Mouse (Mus musculus): ENCODE results near the gene Coro1a.
A peak's percentile ranks its signal among the peaks of the same experiment; 100 is the strongest.
"Not testable (repeated sequence)": the region's sequence is repeated elsewhere in the genome, so short reads cannot be mapped to it uniquely, and the experiment has no call there.

Coro1a gene

DNA sequence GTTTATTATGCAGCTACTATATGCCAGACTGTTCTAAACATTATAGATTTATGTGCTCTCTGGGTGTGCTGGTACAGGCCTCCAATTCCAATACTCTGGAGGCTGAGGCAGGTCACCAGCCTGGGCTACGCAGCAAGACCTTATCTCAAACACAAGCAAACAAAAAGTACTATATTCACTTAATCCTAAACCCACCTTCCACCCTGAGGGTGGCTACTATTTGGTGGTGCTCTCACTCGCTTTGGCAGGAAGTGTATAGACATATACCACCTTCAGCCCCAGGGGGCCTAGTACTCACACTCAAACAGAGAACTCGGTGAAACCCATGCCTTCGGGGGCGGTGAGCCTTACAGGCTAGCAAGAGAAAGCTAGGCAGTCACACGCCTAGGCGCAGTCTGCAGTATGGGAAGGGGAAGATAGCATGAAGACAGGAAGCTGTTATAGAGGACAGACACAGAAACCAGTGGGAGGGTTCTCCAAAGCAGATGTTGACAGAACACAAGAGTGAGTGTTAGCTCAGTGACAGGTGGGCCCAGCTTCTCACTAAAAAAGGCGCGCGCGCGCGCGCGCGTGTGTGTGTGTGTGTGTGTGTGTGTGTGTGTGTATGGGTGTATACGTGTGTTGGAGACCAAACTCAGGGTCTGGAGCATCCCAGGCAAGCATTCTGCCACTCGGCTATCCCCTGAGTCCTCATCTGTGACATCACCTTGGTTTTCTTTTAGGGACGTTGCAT lies at the start of gene Coro1a:
Gene Coro1a (minus strand): TSS at position 346 of the 733 bp plus-strand sequence.
- peak; percentile 88 for DNase-seq

DNA sequence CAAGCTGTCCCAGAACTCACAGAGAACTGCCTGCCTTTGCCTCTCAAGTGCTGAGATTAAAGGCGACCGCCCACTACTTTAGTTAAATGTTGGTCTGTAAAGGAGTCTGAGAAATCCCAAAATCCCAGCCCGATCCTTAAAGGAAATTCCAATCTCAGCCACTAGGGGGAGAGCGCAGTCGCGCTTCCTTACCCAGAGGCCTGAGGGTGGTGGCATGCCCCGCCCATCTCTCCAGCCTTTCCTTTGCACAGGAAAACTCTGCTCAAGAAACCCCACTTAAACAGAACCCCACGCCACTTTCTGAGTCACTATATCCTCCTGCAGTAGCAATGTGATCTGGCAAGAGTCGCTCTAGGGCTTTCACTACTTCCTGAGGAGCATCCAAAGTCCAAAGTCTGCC lies 47.3 kb upstream of the Coro1a start:
- peak; percentile 71 for DNase-seq

GRCm38 (mm10) chr7:126749582-126750343 lies 42.2 kb upstream of the Coro1a start:
- DNase-seq = no peak

- peak; percentile 30 for DNase-seq
Observed at GRCm38 (mm10) chr7:126748824-126749223, 41.2 kb upstream of the Coro1a start.

DNA sequence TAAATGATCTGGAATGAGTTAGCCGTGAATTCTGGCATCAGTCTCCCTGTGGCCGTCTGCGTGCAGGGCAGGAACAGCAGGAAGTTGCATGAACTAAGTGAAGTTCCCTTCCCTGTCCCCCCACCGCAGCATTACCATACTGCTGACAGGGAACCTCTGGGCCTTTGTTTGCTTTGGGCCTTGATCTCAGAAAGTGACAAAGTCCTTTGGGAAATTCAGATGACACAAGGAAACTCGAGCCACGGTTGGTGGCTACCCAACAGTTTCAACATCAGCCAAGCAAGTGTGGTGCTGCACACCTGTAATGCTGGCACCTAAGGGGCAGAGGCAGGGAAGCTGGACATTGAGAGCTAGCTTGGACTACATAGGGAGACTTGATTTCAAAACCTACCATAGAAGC lies 39.2 kb upstream of the Coro1a start:
- peak; percentile 28 for DNase-seq

- no peak for DNase-seq
Observed at GRCm38 (mm10) chr7:126746066-126746465, 38.5 kb upstream of the Coro1a start.

DNA sequence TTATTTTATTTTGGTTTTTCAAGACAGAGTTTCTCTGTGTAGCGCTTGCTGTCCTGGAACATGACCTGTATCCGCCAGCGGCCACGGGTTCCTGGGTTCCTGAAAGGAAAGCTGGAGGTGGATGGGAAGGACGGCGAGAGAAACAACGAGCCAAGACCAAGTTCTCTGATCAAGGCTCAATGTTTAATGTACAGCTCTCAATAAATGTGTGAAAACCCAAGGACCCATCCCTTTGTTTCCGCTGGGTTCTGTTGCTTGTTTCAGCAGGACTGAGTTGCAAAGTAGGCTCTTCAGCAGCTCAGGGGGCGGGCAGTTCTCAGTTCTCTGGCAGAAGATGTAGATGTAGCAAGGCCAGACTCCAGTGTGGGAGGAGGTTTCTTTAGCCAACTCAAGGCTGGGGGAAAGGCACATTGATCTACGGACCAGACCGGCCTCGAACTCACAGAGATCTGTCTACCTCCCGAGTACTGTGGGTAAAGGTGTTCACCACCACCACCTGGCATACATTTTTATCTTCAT lies 34.4 kb upstream of the Coro1a start:
- no peak for DNase-seq

DNA sequence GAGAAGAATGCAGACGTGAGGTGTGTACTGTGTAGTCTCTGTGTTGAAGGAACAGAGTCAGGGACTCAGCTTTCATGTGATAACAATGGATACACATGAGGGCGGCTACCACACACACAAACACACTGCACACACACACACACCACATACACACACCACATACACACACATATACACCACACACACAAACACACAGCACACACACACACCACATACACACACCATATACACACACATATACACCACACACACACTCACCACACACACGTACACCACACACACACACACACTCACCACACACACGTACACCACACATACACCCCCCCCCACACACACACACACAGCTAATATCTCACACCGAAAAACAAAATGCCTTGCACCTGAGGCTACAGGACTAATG lies 33.9 kb upstream of the Coro1a start:
- no peak for DNase-seq

DNA sequence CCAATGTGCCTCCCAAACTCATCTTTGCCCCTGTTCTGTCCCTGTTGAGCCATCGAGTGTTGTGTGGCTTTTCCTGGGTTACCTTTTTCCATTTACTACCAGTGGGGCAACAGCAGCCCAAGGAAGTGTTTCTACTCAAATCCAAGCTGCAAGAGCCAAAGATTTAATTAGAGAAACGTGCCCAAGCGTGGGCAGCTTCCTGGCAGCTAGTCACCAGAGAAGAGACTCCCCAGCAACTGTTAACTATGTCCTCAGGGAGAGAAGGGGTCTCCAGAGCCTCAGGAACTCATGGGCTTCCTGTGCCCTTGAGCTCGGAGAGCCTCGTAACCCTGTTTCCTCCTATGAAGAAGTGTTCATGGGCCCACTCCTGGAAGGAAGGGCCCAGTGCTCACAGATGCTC lies 33.4 kb upstream of the Coro1a start:
- no peak for DNase-seq

- no peak for DNase-seq
Observed at GRCm38 (mm10) chr7:126740132-126740735, 32.6 kb upstream of the Coro1a start.

DNA sequence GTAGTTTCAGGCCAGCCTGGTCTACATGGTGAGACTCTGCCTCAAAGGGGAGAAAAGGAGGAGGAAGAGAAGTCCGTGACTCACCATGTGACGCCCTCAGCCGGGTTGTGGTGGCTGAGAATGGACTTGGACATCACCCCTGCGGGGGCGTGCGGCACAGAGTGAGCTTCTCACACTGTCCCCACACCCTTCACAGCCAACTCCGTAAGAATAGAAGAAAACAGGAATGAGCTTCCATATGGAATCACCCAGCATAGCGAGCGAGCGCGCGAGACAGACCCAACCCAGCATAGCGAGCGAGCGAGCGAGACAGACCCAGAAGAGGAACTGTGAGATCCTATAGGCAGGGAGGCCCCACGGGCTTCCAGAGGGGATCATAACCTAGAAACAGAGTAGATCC lies 32.0 kb upstream of the Coro1a start:
- DNase-seq = no peak

DNA sequence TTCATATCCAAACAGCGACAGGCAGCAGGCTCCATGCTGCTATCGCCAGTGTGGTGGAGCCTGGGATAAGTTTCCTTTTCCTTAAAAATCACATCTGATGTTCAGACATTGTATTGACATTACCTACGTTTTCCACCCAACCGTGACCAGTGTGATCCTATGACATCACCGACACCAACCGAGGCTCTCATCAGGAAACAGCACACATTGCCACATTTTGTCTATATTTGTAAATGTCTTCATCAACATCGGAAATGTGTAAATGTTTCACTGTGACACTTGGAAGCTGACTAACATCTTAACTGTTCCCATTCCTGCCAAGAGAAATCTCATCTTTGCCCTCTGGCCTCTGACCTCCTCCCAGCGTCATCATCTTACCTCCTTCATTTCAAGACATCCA lies 28.5 kb upstream of the Coro1a start:
- no peak for DNase-seq

DNA sequence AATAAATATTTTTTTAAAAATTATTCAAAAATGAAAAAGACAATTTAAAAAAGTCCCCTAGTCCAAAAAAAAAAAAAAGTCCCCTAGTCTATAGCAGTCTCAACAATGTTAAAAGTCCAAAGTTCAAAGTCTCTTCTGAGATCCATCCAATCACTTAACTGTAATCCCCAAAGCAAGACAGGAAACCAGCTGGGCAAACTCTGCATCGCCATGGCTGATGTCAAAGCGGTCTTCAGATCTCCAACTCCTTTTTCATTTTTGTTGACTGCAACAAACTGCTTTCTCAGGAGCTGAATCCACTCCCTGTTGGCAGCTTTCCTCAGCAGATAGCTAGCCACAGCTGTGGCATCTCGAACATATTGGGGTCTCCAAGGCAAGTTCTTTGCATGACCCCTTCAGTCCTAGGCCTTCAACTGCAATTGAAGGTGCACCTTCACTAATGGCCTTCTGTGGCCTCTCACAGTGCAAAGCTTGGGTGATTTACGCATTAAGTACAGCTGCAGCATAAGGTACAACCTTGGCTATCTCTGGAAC lies 22.7 kb upstream of the Coro1a start:
- not testable (repeated sequence) for DNase-seq

GRCm38 (mm10) chr7:126725667-126726066 lies 18.1 kb upstream of the Coro1a start:
- DNase-seq = no peak

GRCm38 (mm10) chr7:126725077-126725476 lies 17.5 kb upstream of the Coro1a start:
- no peak for DNase-seq

DNA sequence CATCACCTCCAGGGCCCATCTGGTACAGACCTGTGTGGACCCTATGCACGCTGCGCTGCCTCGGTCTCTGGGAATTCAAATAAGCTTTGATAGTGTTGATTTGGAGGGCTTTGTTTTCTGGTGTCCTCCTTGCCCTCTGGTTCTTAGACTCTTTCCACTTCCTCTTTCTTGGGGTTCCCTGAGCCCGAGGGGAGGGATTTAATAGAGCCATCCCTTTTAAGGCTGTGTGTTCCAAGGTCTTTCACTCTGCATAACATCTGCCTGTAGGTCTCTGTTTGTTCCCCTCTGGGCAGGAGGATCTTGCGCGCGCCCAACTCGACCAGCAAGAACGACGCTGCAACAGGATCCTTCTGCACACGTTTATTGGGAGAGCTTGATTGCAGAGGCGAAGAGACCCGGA lies 14.0 kb upstream of the Coro1a start:
- DNase-seq = no peak

GRCm38 (mm10) chr7:126718787-126719337 lies 11.3 kb upstream of the Coro1a start:
- DNase-seq = peak; percentile 45

DNA sequence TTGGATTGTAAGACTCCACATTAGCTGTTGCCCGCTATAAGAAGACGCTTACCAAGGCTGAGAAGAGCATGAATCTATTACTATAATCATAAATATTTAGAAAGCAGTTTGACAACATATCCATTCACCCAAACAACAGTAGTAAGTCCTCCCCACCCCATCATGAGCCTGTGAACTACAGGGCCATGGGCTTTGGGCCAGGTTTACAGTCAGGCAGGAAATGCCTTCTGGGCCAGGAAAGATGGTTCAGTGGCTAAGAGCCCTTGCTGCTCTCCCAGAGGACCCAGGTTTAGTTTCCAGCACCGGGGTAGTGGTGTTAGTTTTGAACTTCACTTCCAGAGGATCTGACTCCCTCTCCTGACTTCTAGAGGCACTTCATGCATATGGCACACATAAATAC lies 10.0 kb upstream of the Coro1a start:
- DNase-seq = no peak

DNA sequence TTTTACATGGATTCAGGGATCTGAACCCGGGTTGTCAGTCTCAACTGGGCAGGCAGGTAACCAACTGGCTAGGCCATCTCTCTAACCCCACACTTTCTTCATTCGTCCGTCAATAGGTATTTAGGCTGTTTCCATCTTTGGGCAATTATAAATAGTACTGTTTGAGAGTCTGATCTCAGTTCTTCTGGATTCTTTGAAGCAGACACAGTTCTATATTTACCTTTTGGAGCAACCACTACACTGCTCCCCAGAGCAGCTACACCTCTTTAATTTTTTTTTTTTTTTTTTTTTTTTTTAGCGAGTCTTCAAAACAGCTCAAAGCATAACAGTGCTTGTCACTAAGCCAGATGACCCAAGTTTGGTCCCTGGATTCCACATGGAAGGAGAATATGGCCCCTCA lies 8.1 kb upstream of the Coro1a start:
- no peak for DNase-seq

- DNase-seq = peak; percentile 68
Observed at GRCm38 (mm10) chr7:126711910-126712309, 4.3 kb upstream of the Coro1a start.

GRCm38 (mm10) chr7:126710266-126710665 lies 2.7 kb upstream of the Coro1a start:
- DNase-seq = peak; percentile 46

GRCm38 (mm10) chr7:126708175-126708952 lies 777 bp upstream of the Coro1a start:
- DNase-seq = no peak

Data from thymus, postnatal 14 days (tissue).